24 mouse cellular contexts compared by ENCODE assay signal in genomic region chr7:135637406-135637980, GRCm38 (mm10).
A peak's percentile ranks its signal among the peaks of the same experiment; 100 is the strongest.
DNase-seq lines count a peak whose midpoint lies in the region; ATAC-seq and TF ChIP-seq lines count a peak whose summit lies in the region.
"Had no signal": no experiment of that assay in that cellular context is flagged by ENCODE, and none has a peak within 500 bp of the region (broad histone marks: within the 10 kb centered on the region; RNA-seq: fewer than 3 reads in every experiment).

No protein-coding gene starts in this region.

- H3K27ac ChIP-seq in left cerebral cortex, adult 2 months, result no peak overlapping the region
- H3K27ac ChIP-seq: gastrocnemius, adult 2 months; hindbrain, embryonic 12.5 days; liver, embryonic 13.5 days; neural tube, embryonic 13.5 days had no signal

- H3K4me3 ChIP-seq in left cerebral cortex, adult 2 months, result no peak overlapping the region
- H3K4me3 ChIP-seq: gastrocnemius, adult 2 months; heart, embryonic 12.5 days; hindbrain, embryonic 12.5 days; liver, embryonic 13.5 days; neural tube, embryonic 13.5 days had no signal

- intact Hi-C loops in left cerebral cortex, postnatal 4 days (cut with DNase I), result no loop called here
- intact Hi-C loops in left cerebral cortex, adult 2 months (cut with DNase I), result loop anchor here (10.0 kb wide), 1 partner anchor 233 kb away; no protein-coding TSS in a partner anchor

- peak; percentile 45 for ATAC-seq in common myeloid progenitor, adult 5-6 weeks (replicated peaks; ENCODE audit: low read depth, poor library complexity, severe bottlenecking)
- ATAC-seq in megakaryocyte progenitor cell, adult 5-6 weeks (replicated peaks; ENCODE audit: poor library complexity), result peak; percentile 38
- ATAC-seq: forebrain, embryonic 14.5 days; Patski had no signal

- DNase-seq in left cerebral cortex, postnatal 4 days, result peak; percentile 43
- DNase-seq in left cerebral cortex, adult 2 months (ENCODE audit: extremely low spot score in 1 of 2, low spot score in 2 of 2), result no peak
- DNase-seq in thymus, postnatal 25 days, result peak; percentile 71
- DNase-seq in kidney, postnatal 14 days, result no peak
- no peak for DNase-seq in cerebellum, adult 11 months
- DNase-seq in embryo, embryonic 10.5 days (ENCODE audit: low spot score), result no peak
- DNase-seq: adrenal gland, postnatal 10 days; cerebellum, adult 9-11 months; embryo, embryonic 11 days; gastrocnemius, adult 2 months; heart, adult 18-20 months; heart, postnatal 10 days; kidney, adult 11 months; liver, embryonic 13.5 days; lung, adult 2 months; lung, postnatal 14 days; midbrain, embryonic 14.5 days had no signal

- no peak for TF ChIP-seq CTCF in left cerebral cortex, adult 2 months (IDR thresholded peaks at IDR 0.05)

Comparison
In these comparisons a context has a peak if more than half of its experiments do, and no peak if none do; other contexts are left out.
1. DNase-seq: peak in left cerebral cortex, postnatal 4 days (single experiment) and thymus, postnatal 25 days (single experiment); none in left cerebral cortex, adult 2 months (0 of 2), kidney, postnatal 14 days (single experiment), cerebellum, adult 11 months (single experiment) and embryo, embryonic 10.5 days (single experiment).